Mouse (Mus musculus) lung, adult 18-20 months (tissue): ENCODE results near the gene Ebf1.
"Not testable (repeated sequence)": the region's sequence is repeated elsewhere in the genome, so short reads cannot be mapped to it uniquely, and the experiment has no call there.

Experiments
- DNase-seq, 2 experiments: peaks; one replicate each; pipeline ENCODE4 v3.0.0; 2022; ENCODE audit warnings: mixed read lengths in 2 of 2

The Ebf1 gene

GRCm38 (mm10) chr11:44616788-44617712 lies at the start of gene Ebf1:
Ebf1 (plus strand) TSS chr11:44617317.
- peak; percentile 84 to 85 for DNase-seq

- DNase-seq, result not testable (repeated sequence)
These were observed 46.8 kb upstream of the Ebf1 start for GRCm38 (mm10) chr11:44570336-44570735.

GRCm38 (mm10) chr11:44572781-44573180 lies 44.3 kb upstream of the Ebf1 start:
- no peak for DNase-seq

- DNase-seq, result no peak
These were observed 43.7 kb upstream of the Ebf1 start for GRCm38 (mm10) chr11:44573396-44573795.

- no peak for DNase-seq
These were observed 42.7 kb upstream of the Ebf1 start for GRCm38 (mm10) chr11:44574391-44574790.

- DNase-seq, result no peak
These were observed 42.3 kb upstream of the Ebf1 start for GRCm38 (mm10) chr11:44574820-44575219.

- DNase-seq, result no peak
These were observed 39.2 kb upstream of the Ebf1 start for GRCm38 (mm10) chr11:44577911-44578310.

GRCm38 (mm10) chr11:44581277-44581683 lies 35.8 kb upstream of the Ebf1 start:
- peak; percentile 71 to 79 for DNase-seq

- peak in 1 of 2 experiments; percentile 62 for DNase-seq
These were observed 30.9 kb upstream of the Ebf1 start for GRCm38 (mm10) chr11:44586047-44586696.

GRCm38 (mm10) chr11:44593016-44593415 lies 24.1 kb upstream of the Ebf1 start:
- DNase-seq, result no peak

- DNase-seq, result no peak
These were observed 22.3 kb upstream of the Ebf1 start for GRCm38 (mm10) chr11:44594768-44595167.

GRCm38 (mm10) chr11:44606881-44607280 lies 10.2 kb upstream of the Ebf1 start:
- DNase-seq, result no peak

- DNase-seq, result no peak
These were observed 8.5 kb upstream of the Ebf1 start for GRCm38 (mm10) chr11:44608646-44609045.

- peak; percentile 80 to 83 for DNase-seq
These were observed 5.9 kb upstream of the Ebf1 start for GRCm38 (mm10) chr11:44610971-44611781.

GRCm38 (mm10) chr11:44612156-44612555 lies 5.0 kb upstream of the Ebf1 start:
- DNase-seq, result no peak

- peak in 1 of 2 experiments; percentile 9 for DNase-seq
These were observed 4.3 kb upstream of the Ebf1 start for GRCm38 (mm10) chr11:44612681-44613410.

- no peak for DNase-seq
These were observed 3.5 kb upstream of the Ebf1 start for GRCm38 (mm10) chr11:44613411-44614180.

- DNase-seq, result no peak
These were observed 884 bp upstream of the Ebf1 start for GRCm38 (mm10) chr11:44616078-44616787.

- peak in 1 of 2 experiments; percentile 23 for DNase-seq
These were observed 843 bp downstream of the Ebf1 start for GRCm38 (mm10) chr11:44617734-44618586.
